Mouse (Mus musculus): ENCODE data around the gene Gpr180. TPM values are rescaled to one million over a fixed set of nuclear protein-coding genes. Genes with fewer than 3 reads are reported as not detected.
"Not testable (repeated sequence)": the region's sequence is repeated elsewhere in the genome, so short reads cannot be mapped to it uniquely, and the experiment has no call there.

Gene Gpr180
- polyA plus RNA-seq (2015; fragmentation: Nextera tagmentation; extraction: Ambion mirVana): 54.6 and 58.6 TPM in 2 replicates

- peak; percentile 98 for ATAC-seq (replicated peaks; ENCODE audit: low FRiP score)
Observed at GRCm38 (mm10) chr14:118136744-118137452, at the start of gene Gpr180. TSS of gene Gpr180 (plus strand) at chr14:118137158.

DNA sequence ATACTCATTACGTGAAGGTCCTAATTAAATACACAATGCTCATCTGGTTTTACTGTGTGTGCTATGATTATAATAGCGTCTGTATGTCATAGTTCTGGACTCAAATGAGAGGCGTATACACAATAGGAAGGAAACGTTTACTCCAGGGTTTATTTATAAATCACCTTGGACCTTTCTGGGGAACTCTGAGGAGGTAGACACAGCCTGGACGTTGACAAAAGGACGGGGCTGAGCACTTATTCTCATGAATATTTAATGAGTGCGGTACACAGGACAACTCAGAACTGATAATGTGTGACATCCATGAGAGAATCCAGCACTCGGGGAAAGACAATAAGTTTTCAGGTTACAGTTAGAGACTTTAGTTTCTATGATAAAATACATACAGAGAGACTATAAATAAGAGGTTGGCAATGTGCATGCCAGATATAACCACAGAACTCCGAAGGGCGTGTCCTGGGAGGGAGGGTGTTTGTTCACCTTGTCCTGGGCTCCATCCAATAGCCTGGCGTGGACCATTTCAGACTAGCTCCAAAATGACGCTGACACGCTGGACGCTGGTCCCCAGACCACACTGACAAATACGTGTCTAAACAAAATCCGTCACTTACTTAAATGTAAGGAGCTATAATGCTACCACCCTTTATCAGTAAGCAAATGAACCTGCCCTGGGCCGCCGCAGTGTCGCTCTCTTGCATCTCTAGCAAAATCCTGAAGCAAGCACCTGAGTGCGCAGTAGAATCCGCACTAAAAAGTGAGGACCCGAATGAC is 48.3 kb upstream of the Gpr180 start:
- 11% methylated on average over 22 of the region's 22 CpGs for WGBS
- H3K9me3 ChIP-seq (replicated peaks): no peaks in the 10 kb centered on the region

More at GRCm38 (mm10) chr14:118136744-118137452, at the start of gene Gpr180:
- Histone ChIP-seq H3K36me3 (peaks cover 28% of the 10 kb centered on the region), H3K4me1 (peaks cover 18% of the 10 kb centered on the region), H3K4me3 (replicated peaks) (peak within 1 kb of the TSS; percentile 91), H3K9me3 (replicated peaks) (no peaks in the 10 kb centered on the region; the same call in 1 of the 2 replicates), H3K4me2 (peak within 1 kb of the TSS; percentile 84), H3K9ac (peak within 1 kb of the TSS; percentile 86), H3K27me3 (no peaks in the 10 kb centered on the region), H3K27ac (peak within 1 kb of the TSS; percentile 80)
- under 1% methylated on average over 66 of the region's 77 CpGs for WGBS

GRCm38 (mm10) chr14:118089215-118089805 is 47.6 kb upstream of the Gpr180 start:
- peaks cover 15% of the 10 kb centered on the region for H3K4me1 ChIP-seq
- under 1% methylated on average over 44 of the region's 44 CpGs for WGBS
- peak overlapping the region; percentile 52 for H3K9ac ChIP-seq
- peak overlapping the region; percentile 82 for H3K27ac ChIP-seq
- H3K9me3 ChIP-seq (replicated peaks): no peaks in the 10 kb centered on the region
- H3K27me3 ChIP-seq: no peaks in the 10 kb centered on the region; the same call in 1 of the 2 replicates
- peak overlapping the region; percentile 77 for H3K4me2 ChIP-seq
- H3K36me3 ChIP-seq: no peaks in the 10 kb centered on the region
- ATAC-seq (replicated peaks; ENCODE audit: low FRiP score): peak; percentile 83
- H3K4me3 ChIP-seq (replicated peaks): peak overlapping the region; percentile 67

More for the DNA sequence above, 48.3 kb upstream of the Gpr180 start:
- Histone ChIP-seq H3K27me3 (no peaks in the 10 kb centered on the region; the same call in 1 of the 2 replicates), H3K4me3 (replicated peaks) (peak overlapping the region; percentile 67), H3K27ac (peak overlapping the region; percentile 82), H3K36me3 (no peaks in the 10 kb centered on the region), H3K4me2 (peak overlapping the region; percentile 77), H3K9ac (peak overlapping the region; percentile 52), H3K4me1 (peaks cover 15% of the 10 kb centered on the region)
- ATAC-seq (replicated peaks; ENCODE audit: low FRiP score): peak; percentile 54

- Histone ChIP-seq H3K27me3 (no peaks in the 10 kb centered on the region; the same call in 1 of the 2 replicates), H3K9me3 (replicated peaks) (no peaks in the 10 kb centered on the region), H3K9ac (peak overlapping the region; percentile 52), H3K27ac (peak overlapping the region; percentile 82; the same call in 1 of the 2 replicates), H3K36me3 (no peaks in the 10 kb centered on the region), H3K4me2 (peak overlapping the region; percentile 77), H3K4me1 (peaks cover 15% of the 10 kb centered on the region), H3K4me3 (replicated peaks) (peak overlapping the region; percentile 67)
- 2% methylated on average over 18 of the region's 18 CpGs for WGBS
- peak; percentile 55 for ATAC-seq (replicated peaks; ENCODE audit: low FRiP score)
Observed at GRCm38 (mm10) chr14:118089806-118090392, 47.1 kb upstream of the Gpr180 start.

GRCm38 (mm10) chr14:118098265-118098664 is 38.7 kb upstream of the Gpr180 start:
- no peak overlapping the region for H3K4me2 ChIP-seq
- no peak overlapping the region for H3K27ac ChIP-seq
- no peaks in the 10 kb centered on the region for H3K36me3 ChIP-seq
- no peak for ATAC-seq (replicated peaks; ENCODE audit: low FRiP score)
- H3K9me3 ChIP-seq (replicated peaks): no peaks in the 10 kb centered on the region
- no peak overlapping the region for H3K4me3 ChIP-seq (replicated peaks)
- no peaks in the 10 kb centered on the region for H3K4me1 ChIP-seq
- no peak overlapping the region for H3K9ac ChIP-seq
- H3K27me3 ChIP-seq: no peaks in the 10 kb centered on the region
- WGBS: 74% methylated on average over 2 of the region's 2 CpGs

DNA sequence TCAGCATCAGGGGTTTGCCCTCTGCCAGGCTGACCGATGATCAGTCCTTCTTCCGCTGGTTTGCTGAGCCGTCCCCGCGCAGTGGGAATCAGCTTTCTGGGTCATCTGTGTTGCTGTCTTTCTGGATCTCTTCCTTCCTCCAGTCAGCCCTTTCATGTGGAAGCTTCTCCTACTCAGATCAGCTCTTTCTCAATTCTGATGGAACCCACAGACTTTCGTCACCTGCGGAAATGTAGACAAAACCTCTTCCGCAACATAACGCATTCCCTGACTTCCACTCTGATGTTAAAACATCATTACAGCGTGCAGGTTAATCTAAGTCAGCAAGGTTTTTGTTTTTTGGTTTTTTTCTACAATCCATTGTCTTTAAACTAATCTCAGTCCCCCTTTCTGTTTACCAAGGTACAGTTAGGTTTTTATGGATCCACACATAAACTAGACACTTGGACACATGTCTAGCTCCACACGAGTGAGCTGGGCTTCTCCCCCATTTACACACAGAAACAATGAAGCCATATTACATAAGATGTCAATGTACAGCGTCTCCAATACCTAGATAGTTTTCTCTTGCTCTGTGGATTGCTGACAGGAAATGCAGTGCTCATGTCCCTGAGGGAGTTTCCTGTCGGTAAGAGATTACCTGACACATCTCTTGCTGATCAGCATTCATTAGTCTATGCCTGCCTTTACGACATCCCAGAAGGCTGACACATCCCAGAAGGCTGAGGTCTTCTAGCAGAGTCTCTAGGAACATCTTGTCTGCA is 35.5 kb upstream of the Gpr180 start:
- H3K4me1 ChIP-seq: no peaks in the 10 kb centered on the region
- H3K36me3 ChIP-seq: no peaks in the 10 kb centered on the region
- H3K4me2 ChIP-seq: no peak overlapping the region
- H3K9me3 ChIP-seq (replicated peaks): no peaks in the 10 kb centered on the region
- no peak overlapping the region for H3K9ac ChIP-seq
- no peaks in the 10 kb centered on the region for H3K27me3 ChIP-seq
- no peak overlapping the region for H3K4me3 ChIP-seq (replicated peaks)
- 81% methylated on average over 14 of the region's 14 CpGs for WGBS
- H3K27ac ChIP-seq: no peak overlapping the region
- ATAC-seq (replicated peaks; ENCODE audit: low FRiP score): no peak

DNA sequence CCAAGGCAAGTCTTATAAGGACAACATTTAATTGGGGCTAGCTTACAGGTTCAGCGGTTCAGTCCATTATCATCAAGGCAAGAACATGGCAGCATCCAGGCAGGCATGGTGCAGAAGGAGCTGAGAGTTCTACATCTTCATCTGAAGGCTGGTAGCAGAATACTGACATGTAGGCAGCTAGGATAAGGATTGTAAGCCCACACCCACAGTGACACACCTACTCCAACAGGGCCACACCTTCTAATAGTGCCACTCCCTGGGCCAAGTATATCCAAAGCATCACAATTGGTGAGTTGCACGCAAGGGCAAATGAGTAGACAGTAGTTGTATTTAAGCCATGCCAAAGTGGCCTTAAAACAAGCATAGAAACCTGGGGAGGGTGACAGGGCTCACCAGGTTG is 29.5 kb upstream of the Gpr180 start:
- H3K27ac ChIP-seq: not testable (repeated sequence)

GRCm38 (mm10) chr14:118113116-118113515 is 23.8 kb upstream of the Gpr180 start:
- H3K9ac ChIP-seq: no peak overlapping the region
- H3K4me3 ChIP-seq (replicated peaks): no peak overlapping the region
- ATAC-seq (replicated peaks; ENCODE audit: low FRiP score): no peak
- H3K27me3 ChIP-seq: no peaks in the 10 kb centered on the region
- no peak overlapping the region for H3K4me2 ChIP-seq
- H3K9me3 ChIP-seq (replicated peaks): no peaks in the 10 kb centered on the region
- peaks cover 69% of the 10 kb centered on the region for H3K36me3 ChIP-seq
- no peak overlapping the region for H3K27ac ChIP-seq
- WGBS: 94% methylated on average over 6 of the region's 6 CpGs
- H3K4me1 ChIP-seq: no peaks in the 10 kb centered on the region

More for the DNA sequence above, 29.5 kb upstream of the Gpr180 start:
- H3K4me1 ChIP-seq; ATAC-seq (replicated peaks; ENCODE audit: low FRiP score); H3K9ac ChIP-seq; H3K4me3 ChIP-seq (replicated peaks); H3K27me3 ChIP-seq; H3K9me3 ChIP-seq (replicated peaks); H3K4me2 ChIP-seq: not testable (repeated sequence)
- 92% methylated on average over 2 of the region's 2 CpGs for WGBS
- H3K36me3 ChIP-seq: peaks cover 17% of the 10 kb centered on the region

GRCm38 (mm10) chr14:118124129-118124528 is 12.8 kb upstream of the Gpr180 start:
- H3K4me2 ChIP-seq: no peak overlapping the region
- 84% methylated on average over 5 of the region's 5 CpGs for WGBS
- H3K27me3 ChIP-seq: no peaks in the 10 kb centered on the region
- H3K9me3 ChIP-seq (replicated peaks): no peaks in the 10 kb centered on the region
- no peak for ATAC-seq (replicated peaks; ENCODE audit: low FRiP score)
- no peaks in the 10 kb centered on the region for H3K4me1 ChIP-seq
- H3K27ac ChIP-seq: no peak overlapping the region
- H3K4me3 ChIP-seq (replicated peaks): no peak overlapping the region
- no peak overlapping the region for H3K9ac ChIP-seq
- H3K36me3 ChIP-seq: peaks cover 95% of the 10 kb centered on the region

DNA sequence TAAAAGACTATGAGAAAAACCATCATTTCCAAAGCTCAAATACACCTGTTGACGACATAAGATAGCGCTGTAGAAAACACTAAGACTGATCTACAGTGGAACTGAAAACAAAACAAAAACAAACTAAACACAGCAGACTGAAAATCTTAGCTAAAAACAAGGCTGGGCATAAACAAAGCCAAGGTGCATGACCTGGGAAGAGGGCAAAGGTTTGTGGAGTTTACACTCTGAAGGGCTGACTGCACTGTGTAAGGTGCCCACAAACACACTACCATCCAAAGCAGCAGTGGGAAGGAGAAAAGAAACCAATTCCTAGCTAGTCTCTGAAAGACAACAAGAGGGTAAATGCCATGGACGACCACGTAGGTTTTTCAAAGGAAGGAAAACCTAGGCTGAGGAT is 12.2 kb upstream of the Gpr180 start:
- 92% methylated on average over 4 of the region's 4 CpGs for WGBS
- no peak for ATAC-seq (replicated peaks; ENCODE audit: low FRiP score)
- Histone ChIP-seq H3K27me3 (no peaks in the 10 kb centered on the region), H3K9ac (no peak overlapping the region), H3K4me3 (replicated peaks) (no peak overlapping the region), H3K4me1 (no peaks in the 10 kb centered on the region), H3K4me2 (no peak overlapping the region), H3K9me3 (replicated peaks) (no peaks in the 10 kb centered on the region), H3K27ac (no peak overlapping the region), H3K36me3 (peaks cover 93% of the 10 kb centered on the region)

DNA sequence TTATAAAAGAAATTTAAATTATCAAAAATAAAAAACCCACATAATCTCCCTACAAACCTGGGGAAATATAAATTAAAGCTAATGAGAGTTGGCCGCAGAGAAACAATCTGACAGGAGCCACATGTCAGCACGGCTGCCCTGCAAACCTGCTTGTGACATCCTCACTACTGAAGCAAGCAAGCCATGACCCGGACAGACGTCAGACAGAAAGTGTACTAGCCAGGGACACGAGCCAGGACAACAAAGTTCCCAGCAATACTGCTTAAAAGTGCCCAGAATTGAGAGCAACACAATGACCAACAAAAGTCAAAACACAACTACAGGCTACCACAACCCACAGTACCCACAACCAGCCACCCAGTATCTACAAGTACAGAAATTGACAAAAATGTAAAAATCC is 10.7 kb upstream of the Gpr180 start:
- Histone ChIP-seq H3K4me2 (no peak overlapping the region), H3K9me3 (replicated peaks) (no peaks in the 10 kb centered on the region), H3K27ac (no peak overlapping the region), H3K9ac (no peak overlapping the region), H3K4me1 (peaks cover 2% of the 10 kb centered on the region), H3K27me3 (no peaks in the 10 kb centered on the region), H3K4me3 (replicated peaks) (no peak overlapping the region), H3K36me3 (peaks cover 78% of the 10 kb centered on the region)
- WGBS: 89% methylated on average over 5 of the region's 5 CpGs
- no peak for ATAC-seq (replicated peaks; ENCODE audit: low FRiP score)

All from kidney, embryonic 15.5 days (tissue).